Mouse (Mus musculus): ENCODE results near the gene Rab7b. TPM values are rescaled to one million over a fixed set of nuclear protein-coding genes. Genes with fewer than 3 reads are reported as not detected.
A peak's percentile ranks its signal among the peaks of the same experiment; 100 is the strongest.

Gene Rab7b
- polyA plus RNA-seq, 1 experiment from 2014 or later = 2.5 TPM

DNA sequence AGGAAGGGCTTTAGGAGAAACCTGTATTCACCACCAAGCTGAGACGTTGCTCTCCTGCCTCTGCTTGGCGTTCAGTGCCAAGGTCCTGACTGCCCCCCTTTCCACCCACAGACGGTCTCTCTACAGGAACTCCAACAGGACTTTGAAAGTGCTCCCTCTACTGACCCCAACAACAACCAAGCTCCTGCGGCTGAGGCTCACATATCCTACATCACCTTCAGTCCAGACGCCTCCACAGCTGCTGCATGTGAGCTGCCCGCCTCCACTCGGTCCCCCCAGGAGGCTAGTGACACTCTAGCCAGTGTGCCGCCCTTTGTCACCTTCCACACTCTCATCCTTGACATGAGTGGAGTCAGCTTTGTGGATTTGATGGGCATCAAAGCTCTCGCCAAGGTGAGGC lies 75.2 kb downstream of the Rab7b start:
- WGBS = 43% methylated on average over 9 of the region's 9 CpGs
- Histone ChIP-seq H3K27ac (ENCODE audit: low read length) (no peak overlapping the region), H3K9ac (ENCODE audit: low read length) (no peak overlapping the region), H3K4me1 (ENCODE audit: control insufficient read depth, insufficient read depth, low read length) (peaks cover 13% of the 10 kb centered on the region), H3K36me3 (ENCODE audit: control insufficient read depth, insufficient read depth) (no peaks in the 10 kb centered on the region), H3K9me3 (replicated peaks; ENCODE audit: control insufficient read depth, low read length) (no peaks in the 10 kb centered on the region), H3K4me2 (ENCODE audit: low read depth, low read length) (no peak overlapping the region), H3K27me3 (ENCODE audit: control insufficient read depth, insufficient read depth, low read length) (no peaks in the 10 kb centered on the region), H3K4me3 (ENCODE audit: low read length) (no peak overlapping the region)
- 0 out of 2 replicates have a peak, but pooled peaks have one; percentile 12 for ATAC-seq (replicated peaks; ENCODE audit: extremely low read depth, insufficient read depth, low FRiP score)

DNA sequence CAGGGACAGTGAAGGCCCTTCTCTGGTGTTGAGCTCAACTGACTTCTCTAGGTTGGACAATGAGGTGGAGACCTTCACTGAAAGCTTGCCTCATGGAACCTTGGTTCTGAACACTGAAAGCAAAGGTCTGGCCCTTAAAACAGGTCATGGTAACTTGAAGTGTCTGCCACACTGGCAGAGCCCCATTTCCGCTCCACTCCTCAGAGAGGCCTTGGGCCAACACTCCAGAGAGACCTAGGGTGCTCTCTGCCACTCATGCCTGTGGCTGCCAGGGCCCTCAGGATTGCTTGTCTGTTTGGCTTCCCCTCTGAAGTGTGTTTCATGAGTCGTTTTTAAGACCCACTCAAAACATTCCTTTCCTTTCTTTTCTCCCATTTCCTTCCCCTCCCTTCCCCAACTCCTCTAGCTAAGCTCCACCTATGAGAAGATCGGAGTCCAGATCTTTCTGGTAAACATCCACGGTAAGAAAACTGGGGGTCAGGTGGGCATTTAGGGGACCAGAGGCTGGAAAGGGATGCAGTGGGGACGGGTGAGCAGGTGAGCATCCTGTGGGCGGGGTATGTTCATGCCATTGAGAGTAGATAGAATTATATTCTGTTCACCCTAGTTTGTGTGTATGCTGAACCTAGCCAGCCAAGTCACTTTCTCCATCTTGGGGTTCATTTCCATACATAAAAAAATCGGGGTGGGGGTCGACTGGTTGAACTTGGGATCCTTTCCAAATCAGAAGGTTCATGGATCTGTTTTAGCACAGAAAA lies 76.3 kb downstream of the Rab7b start:
- no peak overlapping the region for H3K4me2 ChIP-seq (ENCODE audit: low read depth, low read length)

More for the DNA sequence above, 76.3 kb downstream of the Rab7b start:
- Histone ChIP-seq H3K27ac (ENCODE audit: low read length) (no peak overlapping the region), H3K4me1 (ENCODE audit: control insufficient read depth, insufficient read depth, low read length) (peaks cover 15% of the 10 kb centered on the region), H3K27me3 (ENCODE audit: control insufficient read depth, insufficient read depth, low read length) (no peaks in the 10 kb centered on the region), H3K36me3 (ENCODE audit: control insufficient read depth, insufficient read depth) (no peaks in the 10 kb centered on the region), H3K9me3 (replicated peaks; ENCODE audit: control insufficient read depth, low read length) (no peaks in the 10 kb centered on the region), H3K9ac (ENCODE audit: low read length) (no peak overlapping the region), H3K4me3 (ENCODE audit: low read length) (no peak overlapping the region)
- no peak for ATAC-seq (replicated peaks; ENCODE audit: extremely low read depth, insufficient read depth, low FRiP score)
- 53% methylated on average over 8 of the region's 8 CpGs for WGBS

Other genes with a start within 250 kb of the Rab7b start
- gene Srgap2, start 161.3 kb upstream of the Rab7b start, polyA plus RNA-seq (2015; fragmentation: Nextera tagmentation; extraction: Ambion mirVana) = 13.3 and 16.6 TPM in 2 replicates
- 2.4 and 3.2 TPM in 2 replicates for gene Fam72a, start 160.8 kb upstream of the Rab7b start, polyA plus RNA-seq (2015; fragmentation: Nextera tagmentation; extraction: Ambion mirVana)
- gene Avpr1b, start 89.5 kb upstream of the Rab7b start, polyA plus RNA-seq (2015; fragmentation: Nextera tagmentation; extraction: Ambion mirVana) = not detected in 2 replicates
- gene Ctse, start 50.4 kb upstream of the Rab7b start, polyA plus RNA-seq (2015; fragmentation: Nextera tagmentation; extraction: Ambion mirVana) = 0.80 and 0.87 TPM in 2 replicates
- 0.07 and 0.80 TPM in 2 replicates for gene Slc26a9, start 55.3 kb downstream of the Rab7b start, polyA plus RNA-seq (2015; fragmentation: Nextera tagmentation; extraction: Ambion mirVana)
- 2.0 and 2.6 TPM in 2 replicates for gene Pm20d1, start 108.7 kb downstream of the Rab7b start, polyA plus RNA-seq (2015; fragmentation: Nextera tagmentation; extraction: Ambion mirVana)
- gene Slc41a1, start 138.8 kb downstream of the Rab7b start, polyA plus RNA-seq (2015; fragmentation: Nextera tagmentation; extraction: Ambion mirVana) = 10.3 and 11.7 TPM in 2 replicates
- gene Rab29, start 178.5 kb downstream of the Rab7b start, polyA plus RNA-seq (2015; fragmentation: Nextera tagmentation; extraction: Ambion mirVana) = 20.3 and 21.1 TPM in 2 replicates
- 43.8 and 46.9 TPM in 2 replicates for gene Nucks1, start 221.8 kb downstream of the Rab7b start, polyA plus RNA-seq (2015; fragmentation: Nextera tagmentation; extraction: Ambion mirVana)

All from heart, embryonic 16.5 days (tissue).